Mouse (Mus musculus) layer of hippocampus, postnatal 14 days (tissue): ENCODE data around the gene St8sia1. TPM values are rescaled to one million over a fixed set of nuclear protein-coding genes. Genes with fewer than 3 reads are reported as not detected.

Experiments used
- DNase-seq, 2 experiments: peaks; one replicate each; pipeline ENCODE4 v3.0.0; 2021 to 2022; ENCODE audit warnings: low spot score in 2 of 2, mixed read lengths in 1 of 2
- total RNA-seq, 2 experiments: library from RNA; stranded (reverse); gene quantifications; 2 replicates each; pipeline ENCODE4 v1.2.3; 2021

The St8sia1 gene
- total RNA-seq, 2 experiments from 2014 or later = 29.7 to 32.2 TPM

DNA sequence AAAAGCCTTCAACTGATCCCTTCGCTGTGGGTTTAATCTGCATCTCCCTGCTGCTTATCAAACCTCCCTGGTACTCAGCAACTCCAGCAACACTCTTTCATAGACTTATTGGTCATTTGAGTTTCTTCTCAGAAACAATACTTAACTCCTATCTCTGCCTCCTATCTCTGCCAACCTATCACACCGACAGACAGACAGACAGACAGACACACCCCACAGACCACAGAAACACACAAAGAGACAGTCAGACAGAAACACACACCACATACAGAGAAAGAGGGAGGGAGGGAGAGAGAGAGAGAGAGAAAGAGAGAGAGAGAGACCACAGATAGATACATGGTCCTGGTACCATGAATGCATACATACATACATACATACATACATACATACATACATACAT lies 18.8 kb downstream of the St8sia1 start:
- DNase-seq = no peak

DNA sequence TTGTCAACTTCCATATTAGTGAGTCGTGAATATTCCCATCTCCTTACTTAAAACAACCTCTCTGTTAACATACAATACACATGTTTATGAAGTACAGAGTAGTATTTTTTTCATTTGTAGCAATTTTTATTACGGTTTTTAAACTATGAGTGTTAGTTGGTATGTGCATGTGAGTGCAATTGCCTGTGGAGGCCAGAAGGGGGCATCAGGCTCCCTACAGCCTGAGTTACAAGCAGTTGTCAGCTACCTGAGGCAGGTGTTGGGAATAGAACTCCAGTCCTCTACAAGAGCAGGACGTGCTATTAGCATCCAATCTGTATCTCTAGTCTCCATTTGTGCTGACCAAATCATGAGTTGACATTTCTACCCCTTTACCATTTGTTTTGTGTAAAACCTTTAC lies 19.8 kb downstream of the St8sia1 start:
- no peak for DNase-seq

DNA sequence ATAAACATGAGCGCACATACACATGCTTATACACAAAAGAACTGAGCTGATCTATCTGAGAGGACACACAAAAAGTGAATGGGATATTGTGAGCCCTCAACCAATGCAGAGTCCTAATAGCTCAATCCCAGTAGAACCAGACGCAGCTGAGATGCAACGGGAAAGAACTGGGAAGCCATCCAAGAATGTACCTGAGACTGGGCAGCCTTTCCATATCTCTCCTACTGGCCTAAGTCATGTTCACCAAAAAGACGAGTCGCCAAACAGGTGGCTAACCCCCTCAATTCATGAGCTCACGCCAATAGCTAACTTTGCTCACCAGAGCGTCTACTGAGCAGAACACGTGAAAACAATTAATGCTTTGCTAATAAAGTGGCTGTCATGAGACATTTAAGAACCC lies 20.8 kb downstream of the St8sia1 start:
- DNase-seq = no peak

DNA sequence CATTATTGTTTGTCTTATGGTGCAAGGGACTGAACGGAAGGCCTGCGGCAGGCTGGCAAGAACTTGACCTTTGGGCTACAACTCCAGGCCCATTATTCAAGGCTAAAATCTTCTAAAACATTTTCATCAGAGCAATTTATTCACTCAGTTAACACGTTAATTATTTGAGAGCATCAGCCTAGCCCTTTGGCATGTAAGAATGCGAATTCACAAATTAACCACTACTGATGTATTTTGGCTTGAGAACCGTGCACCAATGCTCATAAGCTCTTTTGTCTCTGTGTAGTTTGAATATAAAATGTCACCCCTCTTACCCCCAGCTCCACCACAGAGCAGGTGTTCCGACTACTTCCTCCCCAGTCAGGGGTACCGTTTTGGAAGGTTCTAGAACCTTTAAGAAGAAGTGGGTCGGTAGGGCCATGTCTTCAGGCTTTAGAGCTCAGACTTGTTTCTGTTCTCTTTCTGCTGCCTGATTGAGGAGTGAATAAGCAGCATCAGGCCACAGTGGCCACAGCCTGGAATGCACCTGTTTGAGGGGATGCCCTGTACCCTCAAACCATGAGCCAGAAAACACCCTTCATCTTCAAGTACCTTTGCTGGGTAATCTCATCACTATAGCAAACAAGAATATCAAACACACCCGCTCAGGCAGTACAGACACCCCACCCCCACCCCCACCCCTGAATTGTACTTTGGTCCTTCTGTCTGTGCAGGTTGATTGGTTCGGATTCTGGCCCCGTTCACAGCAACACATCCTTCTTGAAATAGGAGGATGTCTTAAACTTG lies 22.5 kb downstream of the St8sia1 start:
- DNase-seq = no peak

DNA sequence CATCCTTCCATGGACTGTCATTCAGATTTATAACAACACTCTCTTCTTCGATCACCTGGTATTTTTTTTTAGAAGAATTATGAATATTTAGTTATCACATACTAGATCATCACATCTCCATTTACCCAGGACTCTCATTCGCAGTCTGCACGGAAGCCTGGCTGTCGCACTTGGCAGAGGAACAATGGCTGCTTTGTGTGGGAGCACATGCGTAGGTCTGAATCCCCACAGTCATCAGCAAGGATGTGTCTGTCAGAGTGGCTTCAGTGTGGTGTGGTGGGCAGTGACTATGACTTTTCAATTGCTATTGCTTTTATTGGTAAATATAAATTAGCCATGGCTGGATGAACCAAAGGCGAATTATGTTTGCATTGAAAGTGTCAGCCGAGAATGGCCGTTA lies 23.2 kb downstream of the St8sia1 start:
- peak; percentile 52 to 83 for DNase-seq

DNA sequence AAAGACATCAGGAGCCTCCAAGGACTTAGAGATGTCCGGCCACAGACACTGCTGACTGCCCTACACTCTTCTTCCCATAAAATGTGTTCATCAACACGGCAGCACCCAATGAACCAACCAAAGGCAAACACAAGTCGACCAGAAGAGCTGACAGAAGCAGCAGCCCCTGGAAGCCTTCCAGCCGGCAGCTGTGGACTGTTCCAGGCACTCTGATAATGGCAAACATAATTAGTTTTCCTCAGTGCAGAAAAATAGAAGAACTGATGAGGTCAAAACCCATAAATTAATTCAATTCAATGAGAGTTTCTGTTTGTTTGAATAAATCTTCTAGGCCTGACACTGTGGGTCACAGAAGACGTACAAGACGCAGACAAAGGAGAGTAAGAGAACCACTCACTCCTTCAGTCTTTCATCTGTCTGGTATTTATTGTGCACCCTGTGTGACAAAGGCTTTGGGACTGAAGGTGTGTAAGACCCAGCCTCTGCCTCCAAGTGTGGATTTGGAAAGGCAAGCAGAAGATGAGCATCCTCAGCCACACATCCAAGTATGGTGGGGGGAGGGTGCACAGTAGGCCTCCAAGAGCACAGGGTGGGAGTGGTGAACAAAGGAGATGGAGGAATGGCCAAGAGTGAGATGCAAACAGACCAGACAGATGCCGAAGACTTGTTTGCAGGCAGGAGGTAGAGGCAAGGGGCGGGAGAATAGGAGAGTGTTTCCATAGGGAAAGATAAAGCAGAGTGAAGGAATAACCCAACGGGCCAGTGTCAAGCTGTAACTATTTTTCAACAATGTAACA lies 25.5 kb downstream of the St8sia1 start:
- no peak for DNase-seq

DNA sequence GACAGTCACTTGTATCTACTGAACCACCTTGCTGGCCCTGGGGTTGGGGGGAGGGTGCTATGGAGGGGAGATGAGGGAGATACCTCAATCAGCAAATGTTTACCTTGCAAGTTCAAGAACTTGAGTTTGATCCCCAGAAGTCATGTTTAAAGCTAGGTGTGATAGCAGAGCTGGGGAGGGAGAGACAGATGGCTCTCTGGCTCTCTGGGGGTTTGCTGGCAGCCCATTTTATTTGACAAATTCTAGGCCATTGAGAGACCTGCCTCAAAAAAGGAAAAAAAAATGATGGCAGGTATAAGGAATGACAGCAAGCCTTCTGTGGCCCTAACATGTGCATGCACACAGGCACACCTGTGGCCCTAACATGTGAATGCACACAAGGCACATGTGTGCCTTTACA lies 26.2 kb downstream of the St8sia1 start:
- DNase-seq = no peak

DNA sequence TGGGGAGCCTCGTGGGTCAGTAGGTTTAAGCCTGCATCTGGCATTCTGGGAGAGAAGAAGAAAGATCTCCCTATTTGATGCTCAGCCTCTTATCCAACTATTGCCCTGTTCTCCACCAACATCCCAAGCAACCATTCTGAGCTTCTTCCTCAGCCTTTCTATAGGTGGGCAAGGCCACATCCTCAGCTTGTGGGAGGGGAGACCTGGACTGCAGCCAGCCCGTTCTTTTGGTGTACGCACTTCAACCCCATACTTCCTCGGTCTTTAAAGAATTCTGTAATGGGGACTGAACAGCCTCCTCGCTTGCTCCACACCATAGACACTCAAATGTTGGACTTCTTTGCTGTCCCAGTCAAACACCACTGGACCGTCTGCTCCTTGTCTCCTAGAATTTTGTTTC lies 31.7 kb downstream of the St8sia1 start:
- no peak for DNase-seq

DNA sequence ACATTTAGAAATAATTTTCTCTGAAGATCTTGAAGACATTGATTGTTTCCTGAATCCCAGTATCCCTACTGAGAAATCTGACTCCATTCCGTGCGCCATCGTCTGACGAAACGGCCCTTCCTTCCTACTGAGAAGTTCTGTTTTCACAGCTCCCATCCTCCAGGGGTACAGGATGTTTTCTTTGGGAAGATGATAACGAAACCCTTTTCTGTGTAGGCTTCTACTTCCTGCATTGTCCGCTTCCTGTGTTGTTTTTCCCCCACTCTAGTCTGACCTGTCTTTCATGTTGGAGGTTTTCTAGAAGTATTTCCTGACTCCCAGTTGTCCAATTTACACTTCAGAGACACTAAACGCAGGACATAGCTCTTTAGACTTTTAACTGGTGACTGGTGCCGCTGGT lies 32.1 kb downstream of the St8sia1 start:
- DNase-seq = no peak

DNA sequence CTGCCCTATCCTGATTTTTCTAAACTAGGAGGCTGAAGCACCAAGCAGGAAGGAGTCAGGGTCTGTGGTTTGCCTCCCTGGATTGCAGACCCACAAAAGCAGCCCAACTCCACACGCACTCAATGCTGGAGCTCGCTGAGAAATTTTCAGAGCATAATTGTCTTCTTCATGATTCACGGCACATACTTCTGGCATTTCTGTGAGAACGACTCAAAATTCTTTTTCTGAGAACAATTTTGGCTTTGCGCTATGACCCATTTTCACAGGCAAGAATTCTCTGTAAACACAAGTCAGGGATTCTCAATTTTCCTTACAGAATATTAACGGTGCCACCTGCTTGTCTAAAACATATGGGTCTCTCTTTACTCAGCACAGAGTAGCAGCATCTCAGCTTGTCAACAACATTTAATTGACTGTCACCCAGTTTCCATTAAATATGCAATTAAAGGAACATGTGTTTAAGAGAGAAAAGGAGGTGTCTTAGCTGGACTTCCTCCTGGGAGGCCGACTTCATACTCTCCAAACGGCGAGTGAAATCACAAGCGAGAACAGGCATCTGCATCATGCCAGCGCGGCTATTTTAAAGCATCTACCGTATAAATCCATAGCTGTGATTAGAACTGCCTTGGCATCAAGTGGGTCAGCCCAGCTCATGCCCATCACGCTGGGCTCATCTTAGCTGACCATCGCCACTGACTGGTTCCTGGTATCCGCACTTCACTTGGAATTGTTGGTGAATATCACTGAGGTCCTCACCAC lies 35.5 kb downstream of the St8sia1 start:
- DNase-seq = no peak

DNA sequence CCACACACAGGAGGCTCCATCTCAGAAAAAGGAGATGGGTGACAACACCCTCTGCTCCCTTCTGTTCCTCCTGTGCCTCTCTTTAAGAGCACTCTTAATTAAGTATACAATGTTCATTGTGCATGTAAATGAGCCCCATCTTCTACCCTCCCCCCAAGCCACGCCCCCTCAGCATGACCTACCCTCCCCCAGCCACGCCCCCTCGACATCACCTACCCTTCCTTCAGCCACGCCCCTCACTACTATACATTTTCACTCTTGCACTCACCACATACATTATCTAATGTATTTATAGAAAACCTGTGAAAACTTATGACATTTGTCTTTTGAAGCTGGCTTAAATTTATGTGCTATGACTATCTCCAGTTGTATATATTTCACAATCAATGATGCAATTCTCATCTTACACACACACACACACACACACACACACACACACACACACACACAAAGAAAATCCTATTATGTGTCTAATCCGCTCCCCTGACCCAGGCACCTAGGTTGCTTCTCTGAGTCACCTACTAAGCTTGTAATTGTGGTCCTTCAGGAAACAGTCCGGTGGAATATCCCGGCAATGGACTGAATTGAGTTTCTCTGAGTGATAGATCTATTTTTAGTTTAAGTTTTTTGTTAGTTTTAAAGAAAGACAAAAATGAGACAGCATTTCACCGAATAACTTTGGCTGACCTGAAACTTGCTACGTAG lies 37.2 kb downstream of the St8sia1 start:
- DNase-seq = no peak

DNA sequence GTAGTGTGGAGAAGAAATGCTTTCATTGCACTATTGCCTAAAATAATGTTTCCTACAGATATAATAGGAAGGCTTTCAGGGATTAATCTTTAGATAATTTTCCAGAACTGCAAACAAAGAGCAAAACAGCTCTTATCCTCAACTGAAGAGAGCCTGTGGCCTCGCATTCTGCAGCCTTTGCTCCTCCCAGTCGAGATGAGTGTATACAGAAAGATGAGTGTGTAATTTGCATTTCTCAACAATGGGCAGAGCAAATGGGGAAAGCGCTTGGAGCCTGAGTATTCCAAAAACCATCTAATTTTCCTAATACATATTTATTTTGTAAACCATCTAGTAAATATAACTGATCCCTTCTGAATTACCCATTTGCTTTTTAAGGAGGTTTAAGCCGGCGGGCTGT lies 38.3 kb downstream of the St8sia1 start:
- DNase-seq = no peak

DNA sequence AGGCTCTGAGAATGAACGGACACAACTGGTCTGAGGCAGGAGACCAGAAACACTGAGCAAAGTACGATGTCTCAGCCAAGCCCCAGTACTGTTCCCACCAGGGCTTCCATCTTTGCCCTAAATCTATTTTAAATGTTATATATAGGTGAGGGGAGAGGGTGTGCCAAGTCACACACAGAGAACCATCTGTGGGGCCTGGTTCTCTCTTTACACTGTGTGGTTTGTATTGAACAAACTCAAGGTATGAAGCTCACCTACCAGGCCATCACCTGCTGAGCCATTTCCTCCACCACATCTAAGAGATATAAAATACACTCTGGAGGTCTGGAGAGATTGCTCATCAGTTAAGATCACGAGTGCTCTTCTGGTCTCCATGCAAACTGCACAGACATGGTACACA lies 38.9 kb downstream of the St8sia1 start:
- no peak for DNase-seq

DNA sequence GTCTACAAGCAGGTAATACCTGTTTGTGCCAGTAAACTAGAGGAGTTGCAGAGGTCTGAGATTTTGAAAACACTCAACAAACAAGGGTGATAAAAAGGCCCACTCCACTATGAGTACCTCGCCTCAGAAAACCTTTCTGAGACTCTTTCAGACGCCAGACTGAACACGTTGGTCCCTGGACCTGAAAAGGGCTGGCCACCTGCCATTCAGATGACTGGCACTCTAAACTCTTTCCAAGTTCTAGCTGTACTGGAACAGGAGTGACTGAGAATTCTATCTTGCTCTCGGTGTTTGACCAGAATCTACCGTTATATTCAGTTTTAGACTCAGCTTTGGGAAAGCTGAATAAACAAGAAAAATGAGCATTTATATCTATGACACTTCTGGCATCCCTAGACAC lies 43.4 kb downstream of the St8sia1 start:
- DNase-seq = peak in 1 of 2 experiments; percentile 36

DNA sequence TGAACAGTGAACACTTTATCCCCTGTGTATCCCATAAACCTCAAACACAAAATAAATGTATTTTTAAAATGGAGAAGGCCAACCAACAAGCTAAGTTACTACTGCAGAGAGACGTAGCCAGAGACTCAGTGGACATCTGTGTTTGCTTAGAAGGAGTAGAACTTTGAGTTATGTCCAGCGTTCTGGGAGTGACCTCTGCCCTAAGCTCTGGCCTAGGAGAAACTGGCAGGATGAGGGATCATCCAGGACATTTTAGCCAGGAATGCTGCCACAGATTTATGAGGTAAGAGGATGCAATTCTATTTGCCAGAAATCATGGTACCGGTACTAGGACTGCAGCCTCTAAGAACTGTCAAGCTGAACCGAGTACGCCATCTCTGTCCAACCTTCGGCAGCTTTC lies 45.6 kb downstream of the St8sia1 start:
- DNase-seq = no peak

DNA sequence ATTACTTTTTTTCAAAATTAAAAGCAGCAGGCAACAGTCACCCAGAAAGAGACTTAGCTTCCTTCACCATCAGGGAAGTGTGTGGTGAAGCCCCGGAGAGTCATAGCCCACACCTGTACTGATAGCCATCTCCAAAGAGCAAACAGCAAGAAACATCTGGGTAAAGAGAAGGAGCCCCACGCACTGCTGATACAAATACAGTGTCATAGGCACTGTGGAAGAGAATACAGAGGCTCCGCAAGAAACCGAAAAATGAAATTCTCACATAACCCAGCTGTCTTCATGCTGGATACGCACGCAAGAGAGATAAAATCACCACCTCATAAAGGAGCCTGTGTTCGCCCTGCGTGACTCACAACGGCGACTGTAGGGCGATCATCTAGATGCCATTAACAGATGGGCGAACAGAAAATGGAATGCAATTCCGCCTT lies 46.8 kb downstream of the St8sia1 start:
- DNase-seq = no peak

DNA sequence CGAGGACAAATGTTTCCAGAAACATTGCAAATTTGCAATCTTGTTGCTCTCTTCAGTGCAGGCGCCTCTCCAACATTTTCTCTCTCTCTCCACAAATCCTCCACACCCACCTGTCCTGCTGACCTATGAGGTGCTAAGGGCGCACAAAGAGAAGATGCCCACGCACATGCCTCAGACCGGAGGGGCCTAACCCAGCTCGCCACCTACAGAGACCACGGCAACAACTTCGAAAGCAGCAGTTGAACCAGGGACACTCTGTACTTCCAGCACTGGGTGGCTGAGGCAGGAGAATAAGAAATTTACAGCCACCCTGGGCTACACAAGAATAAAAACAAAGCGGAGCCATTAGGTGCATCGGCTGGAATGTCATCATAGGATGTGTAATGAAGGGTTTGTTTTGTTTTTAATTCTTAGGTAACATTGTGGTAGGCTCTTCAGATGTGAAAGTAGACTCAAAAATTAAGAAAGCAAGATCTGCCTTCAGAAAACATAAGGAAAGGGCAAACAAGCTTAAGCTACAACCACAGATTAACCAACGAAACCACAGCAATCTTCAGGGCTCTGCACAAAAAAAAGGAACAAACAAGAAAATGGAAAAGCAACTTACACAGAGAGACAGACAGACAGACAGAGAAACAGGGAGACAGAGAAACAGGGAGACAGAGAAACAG lies 47.8 kb downstream of the St8sia1 start:
- no peak for DNase-seq

DNA sequence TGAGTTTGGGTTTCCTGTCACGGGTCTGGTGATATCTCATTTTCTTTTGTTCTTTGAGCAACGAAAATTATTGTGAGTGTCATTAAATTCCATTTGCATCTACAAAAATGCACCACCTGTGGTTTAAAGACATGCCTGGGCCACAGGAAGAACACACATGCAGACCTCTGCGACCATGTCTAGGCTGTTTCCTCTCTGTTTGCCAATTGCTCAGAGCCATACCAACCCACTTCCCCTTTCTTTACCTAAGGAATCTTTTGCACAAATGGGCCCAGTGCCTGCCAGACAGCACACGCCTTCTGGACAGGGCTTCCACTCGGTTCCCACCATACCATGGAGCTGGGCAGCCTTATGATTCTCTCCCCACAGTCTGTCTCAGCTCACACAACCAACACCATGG lies 48.8 kb downstream of the St8sia1 start:
- DNase-seq = no peak

DNA sequence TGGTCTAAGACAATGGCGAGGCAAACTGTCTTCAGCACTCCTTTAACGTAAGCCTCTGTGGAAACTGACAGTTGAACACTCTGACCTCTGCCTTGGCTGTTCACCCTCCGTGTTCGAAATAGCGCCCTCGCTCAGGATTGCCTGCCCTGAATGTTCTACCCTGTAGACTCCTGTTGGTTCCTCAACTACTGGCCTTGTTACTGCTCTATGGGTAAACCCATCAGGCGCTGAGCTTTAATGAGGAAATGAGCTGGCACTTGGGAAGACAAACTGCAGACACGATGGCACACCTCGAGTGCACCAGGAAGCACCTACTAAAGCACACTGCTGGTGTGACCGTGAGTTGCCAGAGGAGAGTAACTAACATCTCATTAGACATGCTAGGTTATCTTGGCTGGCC lies 49.6 kb downstream of the St8sia1 start:
- DNase-seq = no peak

DNA sequence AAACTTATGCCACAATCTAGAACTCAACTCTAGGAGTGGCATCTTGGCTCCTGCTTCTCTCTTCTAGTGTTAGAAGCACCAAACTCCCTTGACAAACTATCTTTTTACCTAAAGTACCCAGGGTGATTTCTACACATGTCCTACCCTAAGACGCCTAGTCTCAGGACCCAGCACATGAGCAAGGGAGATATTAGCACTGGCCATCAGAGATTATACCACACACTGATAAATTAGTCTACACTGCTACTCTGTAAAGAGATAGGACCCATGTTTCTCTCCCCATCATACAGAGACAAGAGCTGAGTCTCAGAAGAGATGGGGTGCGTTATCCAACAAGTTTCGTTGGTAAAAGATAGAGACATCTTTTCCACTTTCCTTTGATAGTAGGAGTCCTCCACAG lies 53.0 kb downstream of the St8sia1 start:
- no peak for DNase-seq

DNA sequence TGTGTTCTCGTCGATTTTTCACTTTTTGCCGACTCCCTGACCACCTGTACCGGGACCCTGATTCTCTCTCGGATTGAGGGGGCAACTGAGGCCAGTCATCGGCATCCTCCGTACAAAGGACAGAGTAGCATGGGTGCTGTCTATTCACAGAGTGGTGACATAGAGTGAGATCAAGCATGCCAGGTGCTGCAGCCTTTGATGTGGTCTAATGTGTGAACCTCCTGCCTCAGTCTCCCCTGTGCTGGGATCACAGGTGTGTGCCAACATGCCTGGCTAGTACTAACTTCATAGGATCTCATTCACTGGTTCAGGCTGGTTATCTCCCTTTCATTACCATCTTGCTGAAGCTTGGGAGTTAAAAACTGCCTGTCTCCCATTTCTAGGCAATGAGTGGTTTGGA lies 53.5 kb downstream of the St8sia1 start:
- DNase-seq = no peak
